Mouse (Mus musculus) brain, embryonic 14.5 days (tissue): ENCODE results near the gene Gm597.

Source experiments
- CTCF ChIP-seq: fragments of 200-500 bp; IDR thresholded peaks from 2 replicates; pipeline ENCODE4 v1.5.1; 2012; ENCODE audit warnings: inconsistent platforms, mild to moderate bottlenecking, moderate library complexity, borderline replicate concordance; ENCODE audit not compliant: insufficient read depth, insufficient read length; ENCODE audit errors: extremely low read depth
- POLR2A ChIP-seq: fragments of 200-500 bp; IDR thresholded peaks from 2 replicates; pipeline ENCODE4 v1.6.1; 2012; ENCODE audit warnings: mild to moderate bottlenecking, inconsistent platforms, borderline replicate concordance; ENCODE audit not compliant: poor library complexity, insufficient read depth, insufficient read length, severe bottlenecking; ENCODE audit errors: extremely low read depth

- TF ChIP-seq CTCF (no peak), POLR2A (no peak)
Observed at GRCm38 (mm10) chr1:28806618-28807017, 26.6 kb upstream of the Gm597 start.
